Mouse (Mus musculus): ENCODE data around the gene Arhgef26. TPM values are rescaled to one million over a fixed set of nuclear protein-coding genes. Genes with fewer than 3 reads are reported as not detected.

The Arhgef26 gene
- polyA plus RNA-seq, 1 experiment: not detected

- Histone ChIP-seq H3K27ac (ENCODE audit: insufficient read depth, low read depth, low read length) (no peak overlapping the region), H3K4me3 (ENCODE audit: insufficient read depth, low read length) (no peak overlapping the region), H3K4me1 (ENCODE audit: control insufficient read depth, insufficient read depth, low read length) (no peaks in the 10 kb centered on the region)
- TF ChIP-seq CTCF (IDR thresholded peaks at IDR 0.05; ENCODE audit: low read depth, low read length): no peak
- no peak for TF ChIP-seq POLR2A (IDR thresholded peaks at IDR 0.05; ENCODE audit: borderline replicate concordance, low read depth, low read length)
These were observed 41.8 kb downstream of the Arhgef26 start for GRCm38 (mm10) chr3:62379946-62380345.

GRCm38 (mm10) chr3:62380420-62380819, 42.3 kb downstream of the Arhgef26 start:
- no peaks in the 10 kb centered on the region for H3K4me1 ChIP-seq (ENCODE audit: control insufficient read depth, insufficient read depth, low read length)
- TF ChIP-seq CTCF (IDR thresholded peaks at IDR 0.05; ENCODE audit: low read depth, low read length) (no peak), POLR2A (IDR thresholded peaks at IDR 0.05; ENCODE audit: borderline replicate concordance, low read depth, low read length) (no peak)
- no peak overlapping the region for H3K27ac ChIP-seq (ENCODE audit: insufficient read depth, low read depth, low read length)
- no peak overlapping the region for H3K4me3 ChIP-seq (ENCODE audit: insufficient read depth, low read length)

- Histone ChIP-seq H3K4me1 (ENCODE audit: control insufficient read depth, insufficient read depth, low read length) (no peaks in the 10 kb centered on the region), H3K4me3 (ENCODE audit: insufficient read depth, low read length) (no peak overlapping the region), H3K27ac (ENCODE audit: insufficient read depth, low read depth, low read length) (no peak overlapping the region)
- TF ChIP-seq POLR2A (IDR thresholded peaks at IDR 0.05; ENCODE audit: borderline replicate concordance, low read depth, low read length) (no peak), CTCF (IDR thresholded peaks at IDR 0.05; ENCODE audit: low read depth, low read length) (no peak)
These were observed 44.7 kb downstream of the Arhgef26 start for GRCm38 (mm10) chr3:62382853-62383252.

GRCm38 (mm10) chr3:62392636-62393035, 54.5 kb downstream of the Arhgef26 start:
- H3K4me1 ChIP-seq (ENCODE audit: control insufficient read depth, insufficient read depth, low read length): no peaks in the 10 kb centered on the region
- TF ChIP-seq POLR2A (IDR thresholded peaks at IDR 0.05; ENCODE audit: borderline replicate concordance, low read depth, low read length): no peak
- no peak for TF ChIP-seq CTCF (IDR thresholded peaks at IDR 0.05; ENCODE audit: low read depth, low read length)
- no peak overlapping the region for H3K27ac ChIP-seq (ENCODE audit: insufficient read depth, low read depth, low read length)
- H3K4me3 ChIP-seq (ENCODE audit: insufficient read depth, low read length): no peak overlapping the region

GRCm38 (mm10) chr3:62394284-62394683, 56.1 kb downstream of the Arhgef26 start:
- H3K4me1 ChIP-seq (ENCODE audit: control insufficient read depth, insufficient read depth, low read length): no peaks in the 10 kb centered on the region
- H3K27ac ChIP-seq (ENCODE audit: insufficient read depth, low read depth, low read length): no peak overlapping the region
- TF ChIP-seq CTCF (IDR thresholded peaks at IDR 0.05; ENCODE audit: low read depth, low read length): no peak
- TF ChIP-seq POLR2A (IDR thresholded peaks at IDR 0.05; ENCODE audit: borderline replicate concordance, low read depth, low read length): no peak
- no peak overlapping the region for H3K4me3 ChIP-seq (ENCODE audit: insufficient read depth, low read length)

- TF ChIP-seq POLR2A (IDR thresholded peaks at IDR 0.05; ENCODE audit: borderline replicate concordance, low read depth, low read length) (no peak), CTCF (IDR thresholded peaks at IDR 0.05; ENCODE audit: low read depth, low read length) (no peak)
- Histone ChIP-seq H3K4me1 (ENCODE audit: control insufficient read depth, insufficient read depth, low read length) (no peaks in the 10 kb centered on the region), H3K27ac (ENCODE audit: insufficient read depth, low read depth, low read length) (no peak overlapping the region), H3K4me3 (ENCODE audit: insufficient read depth, low read length) (no peak overlapping the region)
These were observed 57.2 kb downstream of the Arhgef26 start for GRCm38 (mm10) chr3:62395368-62395767.

- no peak for TF ChIP-seq CTCF (IDR thresholded peaks at IDR 0.05; ENCODE audit: low read depth, low read length)
- no peak for TF ChIP-seq POLR2A (IDR thresholded peaks at IDR 0.05; ENCODE audit: borderline replicate concordance, low read depth, low read length)
- H3K4me3 ChIP-seq (ENCODE audit: insufficient read depth, low read length): no peak overlapping the region
- no peak overlapping the region for H3K27ac ChIP-seq (ENCODE audit: insufficient read depth, low read depth, low read length)
- H3K4me1 ChIP-seq (ENCODE audit: control insufficient read depth, insufficient read depth, low read length): no peaks in the 10 kb centered on the region
These were observed 58.0 kb downstream of the Arhgef26 start for GRCm38 (mm10) chr3:62396109-62396508.

- TF ChIP-seq CTCF (IDR thresholded peaks at IDR 0.05; ENCODE audit: low read depth, low read length) (no peak), POLR2A (IDR thresholded peaks at IDR 0.05; ENCODE audit: borderline replicate concordance, low read depth, low read length) (no peak)
These were observed 60.0 kb downstream of the Arhgef26 start for GRCm38 (mm10) chr3:62398094-62398493.

GRCm38 (mm10) chr3:62399826-62400746, 61.9 kb downstream of the Arhgef26 start:
- Histone ChIP-seq H3K4me3 (ENCODE audit: insufficient read depth, low read length) (no peak overlapping the region), H3K4me1 (ENCODE audit: control insufficient read depth, insufficient read depth, low read length) (no peaks in the 10 kb centered on the region), H3K27ac (ENCODE audit: insufficient read depth, low read depth, low read length) (no peak overlapping the region)
- TF ChIP-seq CTCF (IDR thresholded peaks at IDR 0.05; ENCODE audit: low read depth, low read length) (no peak), POLR2A (IDR thresholded peaks at IDR 0.05; ENCODE audit: borderline replicate concordance, low read depth, low read length) (no peak)

More at GRCm38 (mm10) chr3:62398094-62398493, 60.0 kb downstream of the Arhgef26 start:
- Histone ChIP-seq H3K4me1 (ENCODE audit: control insufficient read depth, insufficient read depth, low read length) (no peaks in the 10 kb centered on the region), H3K4me3 (ENCODE audit: insufficient read depth, low read length) (no peak overlapping the region), H3K27ac (ENCODE audit: insufficient read depth, low read depth, low read length) (no peak overlapping the region)

- no peaks in the 10 kb centered on the region for H3K4me1 ChIP-seq (ENCODE audit: control insufficient read depth, insufficient read depth, low read length)
- H3K4me3 ChIP-seq (ENCODE audit: insufficient read depth, low read length): no peak overlapping the region
- TF ChIP-seq CTCF (IDR thresholded peaks at IDR 0.05; ENCODE audit: low read depth, low read length) (no peak), POLR2A (IDR thresholded peaks at IDR 0.05; ENCODE audit: borderline replicate concordance, low read depth, low read length) (no peak)
- no peak overlapping the region for H3K27ac ChIP-seq (ENCODE audit: insufficient read depth, low read depth, low read length)
These were observed 64.3 kb downstream of the Arhgef26 start for GRCm38 (mm10) chr3:62402466-62402865.

Measured in bone marrow macrophage, adult 2 months (primary cell).